ENCODE assay signal across 8 mouse cellular contexts in genomic region chr9:114318021-114318420, GRCm38 (mm10). TPM values are rescaled to one million over a fixed set of nuclear protein-coding genes. Genes with fewer than 3 reads are reported as not detected.
DNase-seq lines count a peak whose midpoint lies in the region; ATAC-seq and TF ChIP-seq lines count a peak whose summit lies in the region.
"Had no signal": no experiment of that assay in that cellular context is flagged by ENCODE, and none has a peak within 500 bp of the region (broad histone marks: within the 10 kb centered on the region; RNA-seq: fewer than 3 reads in every experiment).

No protein-coding gene starts in this region.

- no peak overlapping the region for H3K27ac ChIP-seq in embryonic facial prominence, embryonic 14.5 days (replicated peaks; ENCODE audit: low read depth, low read length)
- H3K27ac ChIP-seq in kidney, postnatal 0 days: no peak overlapping the region
- no peak overlapping the region for H3K27ac ChIP-seq in limb, embryonic 14.5 days (replicated peaks; ENCODE audit: low read depth, low read length)
- H3K27ac ChIP-seq: heart, embryonic 13.5 days had no signal

- H3K9ac ChIP-seq in embryonic facial prominence, embryonic 14.5 days (ENCODE audit: low read depth, low read length): no peak overlapping the region
- H3K9ac ChIP-seq in kidney, postnatal 0 days (ENCODE audit: low read depth, low read length): no peak overlapping the region
- H3K9ac ChIP-seq in limb, embryonic 14.5 days (ENCODE audit: low read depth, low read length, severe bottlenecking): no peak overlapping the region
- H3K9ac ChIP-seq: heart, embryonic 13.5 days had no signal

- 9% methylated on average over 2 of the region's 2 CpGs for WGBS in embryonic facial prominence, embryonic 14.5 days
- 6% methylated on average over 2 of the region's 2 CpGs for WGBS in kidney, postnatal 0 days
- 2% methylated on average over 2 of the region's 2 CpGs for WGBS in limb, embryonic 14.5 days

- H3K4me1 ChIP-seq in embryonic facial prominence, embryonic 14.5 days (ENCODE audit: control insufficient read depth, insufficient read depth, low read length): no peaks in the 10 kb centered on the region
- no peaks in the 10 kb centered on the region for H3K4me1 ChIP-seq in kidney, postnatal 0 days (replicated peaks; ENCODE audit: insufficient read depth, low read length)
- H3K4me1 ChIP-seq in limb, embryonic 14.5 days (ENCODE audit: control insufficient read depth, insufficient read depth, low read length): no peaks in the 10 kb centered on the region
- H3K4me1 ChIP-seq: heart, embryonic 13.5 days had no signal

- TF ChIP-seq POLR2A in limb, embryonic 14.5 days (IDR thresholded peaks at IDR 0.05; ENCODE audit: borderline replicate concordance, extremely low read depth, insufficient read depth, insufficient read length): no peak

- H3K27me3 ChIP-seq in embryonic facial prominence, embryonic 14.5 days (replicated peaks; ENCODE audit: control insufficient read depth, insufficient read depth, low read length): no peaks in the 10 kb centered on the region
- H3K27me3 ChIP-seq in kidney, postnatal 0 days (ENCODE audit: insufficient read depth, low read length): no peaks in the 10 kb centered on the region
- H3K27me3 ChIP-seq in limb, embryonic 14.5 days (ENCODE audit: control insufficient read depth, insufficient read depth, low read length): no peaks in the 10 kb centered on the region
- H3K27me3 ChIP-seq: heart, embryonic 13.5 days had no signal

- no peak for ATAC-seq in embryonic facial prominence, embryonic 14.5 days (ENCODE audit: low read depth)
- 0 out of 2 replicates have a peak, but pooled peaks have one; percentile 40 for ATAC-seq in kidney, postnatal 0 days (replicated peaks; ENCODE audit: low FRiP score, low read depth)
- ATAC-seq in limb, embryonic 14.5 days (ENCODE audit: low FRiP score, low read depth): no peak

- no peak overlapping the region for H3K4me2 ChIP-seq in embryonic facial prominence, embryonic 14.5 days (ENCODE audit: low read depth, low read length)
- no peak overlapping the region for H3K4me2 ChIP-seq in kidney, postnatal 0 days (ENCODE audit: low read length)
- no peak overlapping the region for H3K4me2 ChIP-seq in limb, embryonic 14.5 days (replicated peaks; ENCODE audit: low read depth, low read length, severe bottlenecking)
- H3K4me2 ChIP-seq: heart, embryonic 13.5 days had no signal

- TF ChIP-seq CTCF in kidney, postnatal 0 days (IDR thresholded peaks at IDR 0.05; ENCODE audit: low read depth): peak; percentile 89

- H3K4me3 ChIP-seq in embryonic facial prominence, embryonic 14.5 days (ENCODE audit: low read depth, low read length): no peak overlapping the region
- no peak overlapping the region for H3K4me3 ChIP-seq in kidney, postnatal 0 days (replicated peaks; ENCODE audit: low read depth, low read length)
- no peak overlapping the region for H3K4me3 ChIP-seq in limb, embryonic 14.5 days (replicated peaks; ENCODE audit: low read length)
- H3K4me3 ChIP-seq: heart, embryonic 13.5 days had no signal

- peak; percentile 14 to 30 for DNase-seq in urinary bladder, adult 18-20 months (ENCODE audit: low spot score in 2 of 2)
- no peak for DNase-seq in urinary bladder, adult 2 months (ENCODE audit: low spot score)
- peak; percentile 67 for DNase-seq in adrenal gland, postnatal 14 days
- DNase-seq in embryonic facial prominence, embryonic 14.5 days (ENCODE audit: low spot score): peak; percentile 12
- peak; percentile 65 for DNase-seq in kidney, postnatal 0 days (ENCODE audit: low spot score)
- peak; percentile 44 for DNase-seq in limb, embryonic 14.5 days (ENCODE audit: low spot score)
- DNase-seq in right cerebral cortex, adult 18-20 months: peak; percentile 37

- H3K36me3 ChIP-seq in embryonic facial prominence, embryonic 14.5 days (ENCODE audit: control insufficient read depth, insufficient read depth, low read length): no peaks in the 10 kb centered on the region
- no peaks in the 10 kb centered on the region for H3K36me3 ChIP-seq in kidney, postnatal 0 days (ENCODE audit: insufficient read depth, low read length)
- H3K36me3 ChIP-seq in limb, embryonic 14.5 days (ENCODE audit: control insufficient read depth, insufficient read depth, low read length): no peaks in the 10 kb centered on the region
- H3K36me3 ChIP-seq: heart, embryonic 13.5 days had no signal

- no peaks in the 10 kb centered on the region for H3K9me3 ChIP-seq in embryonic facial prominence, embryonic 14.5 days (ENCODE audit: control insufficient read depth, low read length)
- no peaks in the 10 kb centered on the region for H3K9me3 ChIP-seq in kidney, postnatal 0 days (replicated peaks; ENCODE audit: low read length)
- no peaks in the 10 kb centered on the region for H3K9me3 ChIP-seq in limb, embryonic 14.5 days (ENCODE audit: control insufficient read depth, low read length)
- H3K9me3 ChIP-seq: heart, embryonic 13.5 days had no signal

RNA-seq across cellular contexts. Expression of gene Bcl2a1c, which starts 11.9 kb away (rescaled TPM):
- polyA plus RNA-seq in urinary bladder, adult 2 months (2012; rRNA removed): not detected in 2 replicates
- not detected in 2 replicates for total RNA-seq in adrenal gland, postnatal 14 days (2021)
- not detected in 2 replicates for polyA plus RNA-seq in embryonic facial prominence, embryonic 14.5 days (2014; fragmentation: Nextera tagmentation; extraction: Ambion mirVana)
- 0.50 TPM in 1 of 2 replicates, not detected in the other for polyA plus RNA-seq in kidney, postnatal 0 days (2015; fragmentation: Nextera tagmentation; extraction: Ambion mirVana)
- not detected in 2 replicates for polyA plus RNA-seq in limb, embryonic 14.5 days (2012; rRNA removed)
- polyA plus RNA-seq in limb, embryonic 14.5 days (2014; fragmentation: Nextera tagmentation; extraction: Ambion mirVana): not detected in 2 replicates
- polyA plus RNA-seq: heart, embryonic 13.5 days had no signal
